Mouse (Mus musculus) spleen, adult 12 weeks (tissue): Measurements from ENCODE around the gene Tufm.

Experiments used
- DNase-seq: peaks from one replicate; pipeline ENCODE4 v3.0.0; 2022; ENCODE audit warnings: low spot score

The Tufm gene

DNA sequence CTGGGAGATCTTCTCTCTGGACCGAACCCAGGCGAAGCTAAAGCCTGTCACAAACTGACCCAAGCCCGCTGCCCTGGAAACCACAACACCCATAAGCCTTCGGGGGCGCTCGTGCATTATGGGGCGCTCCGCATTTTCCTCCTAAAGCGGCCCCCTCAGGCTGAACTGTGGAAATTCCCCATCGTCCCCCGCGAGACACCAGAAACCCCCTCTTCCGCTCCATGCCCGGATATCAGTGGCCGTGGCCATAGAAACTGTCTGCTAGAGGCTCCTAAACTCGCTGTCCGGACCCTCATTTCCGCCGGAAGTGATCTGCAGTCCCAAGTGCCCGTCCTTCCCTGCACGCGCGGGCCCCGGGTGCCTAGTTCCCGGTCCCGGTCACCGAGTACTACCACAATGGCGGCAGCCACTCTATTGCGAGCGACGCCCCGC, at the start of gene Tufm:
TSS of gene Tufm (plus strand) at position 310 of the 432 bp plus-strand sequence.
- peak; percentile 73 for DNase-seq

DNA sequence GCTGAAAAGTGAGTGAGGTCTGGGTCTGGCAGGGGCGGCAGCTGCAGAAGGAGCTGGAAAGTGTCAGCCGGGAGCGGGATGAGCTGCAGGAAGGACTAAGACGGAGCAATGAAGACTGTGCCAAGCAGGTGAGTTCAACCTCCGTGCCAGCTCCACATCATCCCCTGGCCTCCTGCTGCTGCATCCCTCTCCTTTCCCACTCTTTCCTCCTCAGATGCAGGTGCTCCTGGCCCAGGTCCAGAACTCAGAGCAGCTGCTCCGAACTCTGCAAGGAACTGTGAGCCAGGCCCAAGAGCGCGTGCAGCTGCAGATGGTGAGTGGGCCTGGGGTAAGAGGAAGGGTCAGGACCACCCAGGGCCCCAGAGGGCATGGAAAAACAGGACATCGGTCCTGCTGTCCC, 47.0 kb upstream of the Tufm start:
- DNase-seq, result no peak

DNA sequence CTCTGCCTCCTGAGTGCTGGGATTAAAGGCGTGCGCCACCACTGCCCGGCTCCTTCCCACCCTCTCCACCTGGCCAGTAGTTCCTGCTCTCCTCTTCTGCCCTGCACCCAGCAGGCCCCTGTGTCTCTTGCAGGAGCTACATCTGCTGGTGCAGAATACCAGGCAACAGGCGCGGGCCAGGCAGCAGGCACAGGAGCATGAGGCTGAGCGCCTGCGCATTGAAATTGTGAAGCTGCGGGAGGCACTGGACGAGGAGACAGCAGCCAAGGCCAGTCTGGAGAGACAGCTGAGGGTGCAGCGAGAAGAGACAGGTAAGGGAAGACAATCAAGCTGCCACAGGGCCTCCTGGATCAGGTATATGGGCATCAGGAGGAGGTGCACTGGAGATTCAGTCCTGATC, 43.2 kb upstream of the Tufm start:
- no peak for DNase-seq

DNA sequence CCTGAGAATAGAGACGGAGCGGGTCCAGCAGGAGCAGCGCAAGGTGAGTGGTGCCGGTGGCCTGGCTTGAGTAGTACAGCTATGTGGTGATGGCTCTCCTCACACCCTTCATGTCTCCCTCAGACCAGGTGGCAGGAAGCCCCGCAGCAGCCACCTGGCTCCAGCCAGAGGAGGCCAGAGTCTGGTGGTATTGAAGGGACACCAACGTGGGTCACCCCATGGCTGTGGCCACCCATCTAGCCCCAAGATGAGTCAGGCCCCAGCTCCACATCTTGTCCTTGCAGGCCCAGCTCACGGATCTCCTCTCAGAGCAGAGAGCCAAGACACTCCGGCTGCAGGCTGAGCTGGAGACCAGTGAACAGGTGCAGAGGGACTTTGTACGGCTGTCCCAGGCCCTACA, 42.6 kb upstream of the Tufm start:
- no peak for DNase-seq

DNA sequence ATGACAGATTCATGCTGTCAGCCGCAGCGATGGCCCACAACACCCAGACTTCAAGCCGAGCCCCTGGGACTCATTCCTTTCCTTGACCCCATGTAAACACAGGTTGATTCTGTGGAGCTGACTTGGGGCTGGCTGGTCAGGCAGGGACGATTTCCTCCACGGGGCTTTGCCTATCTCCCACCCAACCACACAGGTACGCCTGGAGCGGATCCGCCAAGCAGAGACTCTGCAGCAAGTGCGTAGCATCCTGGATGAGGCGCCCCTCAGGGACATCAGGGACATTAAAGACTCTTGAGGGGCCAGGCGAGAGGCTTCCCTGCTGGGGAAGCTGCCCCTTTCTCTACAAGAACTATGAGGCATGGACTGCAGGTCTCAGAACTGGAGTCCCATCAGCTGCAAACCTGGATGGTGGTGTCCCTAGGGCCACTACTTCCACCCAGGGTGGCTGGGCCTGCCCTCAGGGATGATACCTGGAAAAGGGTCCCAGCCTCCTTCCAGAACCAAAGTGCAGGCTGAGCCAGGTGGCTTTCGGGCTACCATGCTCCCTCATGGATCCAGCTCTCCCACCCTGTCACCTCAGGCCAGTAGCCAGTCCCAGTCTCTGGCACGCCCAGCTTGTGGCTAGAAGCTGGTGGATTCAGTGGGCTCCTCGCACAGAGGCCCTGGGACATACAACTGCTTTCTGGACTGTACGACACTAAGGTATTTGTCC, 41.9 kb upstream of the Tufm start:
- DNase-seq, result no peak

DNA sequence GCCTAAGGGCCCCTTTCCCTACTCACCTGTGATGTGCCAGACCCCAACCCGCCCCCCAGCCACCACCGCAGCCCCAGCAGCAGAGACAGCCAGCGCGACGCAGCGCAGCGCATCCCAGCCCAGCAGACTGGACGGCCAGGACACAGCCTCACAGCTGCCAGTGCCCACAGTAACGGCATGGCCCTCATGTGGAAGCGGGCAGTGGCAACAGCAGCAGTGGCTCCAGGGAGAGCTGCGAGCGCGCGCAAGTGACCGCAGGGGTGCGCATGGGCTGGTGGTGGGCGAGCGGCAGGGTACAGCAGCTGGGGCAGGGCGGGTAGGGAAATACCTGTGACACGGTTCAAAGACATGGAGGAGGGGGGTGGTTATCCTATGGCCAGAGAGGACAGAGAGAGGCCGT, 40.9 kb upstream of the Tufm start:
- no peak for DNase-seq

DNA sequence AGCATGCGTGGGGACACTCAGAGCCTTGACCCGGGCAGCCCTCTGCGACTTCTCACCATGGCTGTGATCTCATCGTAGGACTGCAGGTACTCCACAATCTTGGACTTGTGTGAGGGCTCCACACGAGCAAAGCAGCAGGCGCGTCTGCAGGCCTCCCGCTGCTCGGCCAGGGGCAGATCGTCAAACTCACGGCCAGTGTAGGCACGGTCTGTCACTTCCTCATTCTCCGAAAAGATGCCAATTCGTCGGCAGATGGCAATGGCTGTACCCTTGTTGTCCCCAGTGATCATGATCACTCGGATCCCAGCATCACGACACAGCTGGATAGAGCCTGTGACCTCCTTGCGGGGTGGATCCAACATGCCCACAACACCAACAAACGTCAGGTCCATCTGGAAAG, 38.7 kb upstream of the Tufm start:
- no peak for DNase-seq

DNA sequence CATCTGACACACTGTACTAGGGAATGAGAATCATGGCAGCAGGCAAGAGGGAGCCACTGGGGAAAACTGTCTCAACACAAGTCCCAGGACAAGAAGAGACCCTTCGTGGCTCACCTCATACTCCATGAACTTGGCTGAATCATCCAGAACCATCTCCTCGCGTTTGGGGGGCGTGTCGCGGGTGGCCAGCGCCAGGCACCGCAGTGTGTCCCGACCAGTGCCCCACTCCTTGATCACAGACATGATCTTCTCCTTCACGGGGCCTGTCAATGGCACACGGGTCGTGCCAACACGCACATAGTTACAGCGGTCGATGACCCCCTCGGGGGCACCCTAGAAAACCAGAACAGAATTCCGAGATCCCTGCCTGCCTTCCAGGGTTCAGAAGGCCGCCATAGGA, 37.2 kb upstream of the Tufm start:
- DNase-seq, result no peak

DNA sequence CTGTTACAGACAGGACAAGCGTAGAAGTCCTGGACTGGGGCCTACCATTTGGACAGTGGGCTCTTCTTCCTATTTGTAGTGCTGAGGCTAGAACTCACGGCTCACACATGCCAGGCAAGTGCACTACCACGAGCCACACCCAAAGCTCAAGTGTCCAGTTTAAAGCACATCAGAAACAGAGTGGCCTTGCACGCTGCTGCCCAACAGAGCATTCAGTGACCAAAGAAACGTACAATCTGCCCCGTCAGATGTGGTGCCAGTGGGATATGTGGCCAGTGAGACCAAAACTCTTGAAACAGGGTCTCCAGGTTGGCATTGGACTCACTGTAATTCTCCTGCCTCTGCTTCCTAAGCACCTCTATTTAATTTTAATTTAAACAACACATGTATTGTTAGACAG, 36.5 kb upstream of the Tufm start:
- DNase-seq, result no peak

DNA sequence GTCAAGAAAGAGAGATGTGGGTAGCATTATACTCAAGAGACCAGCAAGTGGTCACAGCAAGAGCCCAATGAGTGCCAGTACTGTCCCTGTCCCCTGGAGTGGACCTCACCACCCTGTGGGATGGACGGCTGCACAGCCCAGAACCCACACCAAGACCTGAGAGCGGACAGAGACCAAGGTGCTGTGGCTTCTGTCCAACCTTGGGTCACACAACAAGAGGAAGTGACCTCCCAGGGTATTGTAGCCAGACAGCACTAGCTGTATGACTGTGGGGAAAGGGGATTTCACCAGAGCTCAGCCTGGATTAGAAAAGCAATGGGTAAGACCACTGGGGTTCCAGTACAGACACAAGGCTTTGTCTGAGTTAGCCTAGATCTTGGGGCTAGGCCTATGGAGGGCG, 34.9 kb upstream of the Tufm start:
- DNase-seq, result no peak

DNA sequence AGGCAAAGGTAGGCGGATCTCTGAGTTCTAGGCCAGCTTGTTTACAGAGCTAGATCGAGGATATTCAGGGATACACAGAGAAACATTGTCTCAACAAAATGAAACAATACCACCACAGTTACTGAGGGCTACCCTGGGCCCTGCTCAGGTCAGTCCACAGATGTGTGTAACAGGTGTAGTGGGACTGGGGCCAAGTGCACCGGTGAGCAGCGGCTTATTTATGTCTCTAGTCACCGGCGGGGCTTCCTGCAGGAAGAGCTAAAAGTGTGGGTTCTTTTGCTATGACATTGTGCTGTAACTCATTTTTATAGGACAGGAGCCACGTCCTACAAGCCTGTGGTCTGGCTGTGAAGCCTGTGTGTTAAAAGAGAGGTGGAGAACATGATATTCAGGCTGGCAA, 33.3 kb upstream of the Tufm start:
- DNase-seq, result no peak

DNA sequence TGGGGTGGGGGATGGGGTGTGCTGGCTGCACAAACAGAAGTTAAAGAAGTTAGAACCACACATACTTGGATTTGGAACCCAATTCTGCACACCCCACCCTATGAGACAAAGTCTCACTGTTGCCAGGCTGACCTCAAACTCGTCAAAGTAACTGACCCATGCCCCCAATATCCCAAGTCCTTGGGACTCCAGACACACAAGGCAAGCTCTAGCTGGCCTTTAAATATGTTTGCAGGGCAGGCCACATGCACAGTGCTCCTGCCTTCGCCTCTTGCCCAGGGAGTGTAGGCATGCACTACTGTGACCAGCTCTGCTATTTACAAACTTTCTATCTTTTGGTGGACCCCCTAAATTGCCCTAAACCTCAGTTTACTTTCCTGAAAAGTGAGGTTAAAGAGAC, 31.9 kb upstream of the Tufm start:
- no peak for DNase-seq

DNA sequence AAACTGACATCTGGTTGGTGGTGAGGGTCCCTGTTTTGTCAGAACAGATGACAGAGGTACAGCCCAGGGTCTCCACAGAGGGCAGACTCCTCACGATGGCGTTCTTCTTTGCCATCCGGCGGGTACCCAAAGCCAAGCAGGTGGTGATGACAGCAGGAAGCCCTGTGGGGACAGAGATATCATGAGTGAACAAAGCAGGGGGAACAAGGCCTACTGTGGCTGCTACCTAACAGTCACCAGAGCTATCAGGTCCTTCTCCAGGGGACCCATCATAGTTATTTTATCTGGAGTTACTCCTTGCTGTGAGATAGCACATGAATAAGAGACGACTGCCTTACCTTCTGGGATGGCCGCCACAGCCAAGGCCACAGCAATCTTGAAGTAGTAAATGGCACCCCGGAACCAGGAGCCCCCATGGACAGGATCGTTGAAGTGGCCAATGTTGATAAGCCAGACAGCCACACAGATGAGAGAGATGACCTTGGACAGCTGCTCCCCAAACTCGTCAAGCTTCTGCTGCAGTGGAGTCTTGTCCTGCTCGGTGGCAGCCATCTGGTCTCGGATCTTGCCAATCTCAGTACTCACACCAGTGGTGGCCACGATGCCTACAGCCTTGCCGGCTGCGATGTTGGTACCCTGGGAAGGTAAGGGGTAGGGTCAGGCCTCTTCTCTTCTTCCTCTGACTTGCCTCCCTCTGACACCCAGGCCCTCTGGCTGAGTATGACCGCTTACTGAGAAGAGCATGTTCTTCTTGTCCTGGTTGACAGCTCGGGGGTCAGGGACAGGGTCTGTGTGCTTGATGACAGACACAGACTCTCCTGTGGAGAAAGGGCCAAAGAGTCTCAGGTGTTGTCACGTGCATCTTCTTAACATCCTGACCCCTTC, 30.5 kb upstream of the Tufm start:
- no peak for DNase-seq

DNA sequence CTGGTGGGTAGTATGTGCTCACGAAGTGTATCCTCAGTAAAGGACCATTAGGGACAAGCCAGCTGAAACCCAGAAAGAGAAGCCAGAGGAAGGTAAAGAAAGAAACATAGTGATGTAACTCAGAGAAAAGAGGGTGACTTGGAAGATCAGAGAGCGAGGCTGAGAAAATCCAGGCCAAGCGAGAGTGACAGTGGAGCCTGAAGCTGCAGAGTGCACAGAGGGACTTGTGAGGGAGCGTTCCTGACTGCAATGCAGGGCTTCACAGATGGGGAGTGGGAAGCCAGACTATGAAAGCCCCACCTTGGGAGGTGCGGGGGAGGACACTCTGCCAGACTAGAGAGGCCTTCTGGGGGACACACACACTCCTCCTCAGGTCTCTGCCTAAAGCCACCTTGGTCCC, 28.9 kb upstream of the Tufm start:
- DNase-seq, result no peak

DNA sequence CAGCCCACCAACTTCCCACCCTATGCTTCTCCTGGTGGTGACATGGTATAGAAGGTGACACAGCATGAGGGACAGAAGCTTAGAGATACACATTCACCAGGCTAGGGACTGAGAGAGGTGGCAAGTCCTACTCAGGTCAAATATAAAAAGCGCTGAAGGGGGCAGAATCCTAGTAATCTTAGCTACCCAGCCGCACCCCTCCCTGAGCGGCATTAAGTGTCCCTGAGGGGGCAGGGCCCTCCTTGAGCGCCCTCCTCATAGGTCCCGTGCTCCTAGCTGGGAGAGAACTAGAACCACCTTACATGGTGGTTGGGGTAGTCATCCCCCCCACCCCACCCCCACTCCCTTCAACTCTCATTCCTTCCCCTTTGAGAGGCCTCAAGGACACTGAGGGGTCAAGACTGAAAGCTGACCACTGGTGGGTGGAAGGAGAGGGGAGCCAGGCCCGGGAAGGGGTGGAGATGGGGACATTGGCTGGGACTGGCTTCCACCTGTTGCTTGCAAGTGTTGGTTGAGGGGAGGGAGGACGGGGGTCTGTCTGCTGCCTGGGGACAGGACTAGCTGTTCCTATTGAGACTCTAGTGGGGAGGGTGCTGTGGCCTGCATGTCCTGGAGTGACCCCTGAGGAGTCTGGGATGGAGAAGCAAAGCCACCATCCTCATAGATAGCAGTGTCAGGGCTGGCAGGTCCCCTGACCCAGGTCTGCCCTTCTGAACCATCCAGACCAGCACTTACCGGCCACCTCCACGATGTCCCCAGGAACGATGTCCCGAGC, 28.1 kb upstream of the Tufm start:
- no peak for DNase-seq

DNA sequence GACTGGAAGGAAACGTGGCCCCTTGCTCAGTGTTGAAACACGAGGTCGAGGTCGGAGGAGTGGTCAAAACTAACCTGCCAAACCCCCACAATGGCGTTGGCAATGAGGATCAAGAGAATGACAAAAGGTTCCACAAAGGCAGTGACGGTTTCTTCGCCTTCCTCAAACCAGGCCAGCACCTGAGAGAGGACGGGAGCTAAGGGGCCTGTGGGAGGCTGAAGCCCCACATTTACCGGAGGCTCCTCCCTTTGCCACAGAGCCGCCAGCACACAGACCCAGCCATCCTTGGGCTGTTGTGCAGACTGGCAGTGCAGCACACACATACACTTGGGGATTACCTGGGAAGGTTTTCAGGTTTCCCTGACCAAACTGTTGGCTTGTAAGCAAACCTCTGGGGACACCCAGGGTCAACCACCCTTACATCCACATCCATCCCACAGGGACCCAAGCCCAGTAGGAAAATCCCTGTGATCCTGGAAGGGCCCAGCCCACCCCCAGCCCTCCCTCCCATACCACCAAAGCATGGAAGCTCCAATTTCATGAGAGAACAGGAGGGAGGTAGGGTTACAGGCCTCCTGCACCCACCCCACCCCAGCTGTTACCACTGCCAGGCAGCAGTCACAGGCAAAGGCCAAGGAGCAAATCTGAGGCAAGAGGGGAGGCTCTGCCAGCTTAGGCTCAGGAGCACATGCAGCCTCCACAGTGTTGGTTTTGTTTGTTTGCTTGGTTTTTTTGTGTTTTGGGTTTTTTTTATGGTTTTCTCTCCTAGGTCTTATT, 26.4 kb upstream of the Tufm start:
- no peak for DNase-seq

DNA sequence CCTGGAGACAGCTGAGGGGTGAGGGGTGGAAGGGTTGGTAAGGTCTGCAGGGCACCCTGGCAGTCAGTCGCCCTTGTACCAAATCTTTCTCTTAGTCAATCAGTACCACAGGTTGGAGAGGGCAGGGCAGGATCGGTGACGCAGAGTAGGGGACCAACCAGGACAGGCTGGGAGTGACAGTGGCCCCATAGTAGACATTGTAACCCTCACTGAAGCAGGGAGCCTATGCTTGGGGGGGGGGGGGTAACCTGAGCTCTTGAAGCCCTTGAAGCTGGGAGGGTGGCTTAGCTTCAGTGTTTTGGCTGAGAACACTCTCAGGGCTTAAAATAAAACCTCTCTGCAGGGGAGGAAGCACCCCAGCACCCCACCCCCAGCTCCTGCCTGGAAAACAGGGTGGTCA, 25.5 kb upstream of the Tufm start:
- DNase-seq, result no peak

DNA sequence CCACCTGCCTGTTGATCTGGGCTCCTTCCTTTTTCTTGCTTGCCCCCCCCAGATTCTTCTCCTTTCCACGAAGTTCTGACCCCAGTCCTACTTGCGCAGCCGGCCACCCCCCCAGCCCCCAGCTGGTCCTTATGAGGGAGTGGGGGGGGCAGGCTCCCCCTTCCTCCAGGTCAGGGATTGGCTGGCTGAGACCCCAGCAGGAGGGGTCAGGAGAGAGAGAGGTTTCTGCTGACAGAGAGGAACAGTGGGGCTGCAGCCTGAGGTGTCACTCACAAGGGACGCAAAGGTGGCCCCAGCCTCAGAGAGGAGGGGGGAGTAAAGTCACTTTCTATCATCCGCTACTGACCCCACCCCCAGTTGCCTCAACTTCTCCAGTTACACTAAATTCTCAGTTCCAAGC, 24.2 kb upstream of the Tufm start, which contains the start of gene Atp2a1:
TSS of gene Atp2a1 (minus strand) at position 105 of the 400 bp plus-strand sequence.
- no peak for DNase-seq

DNA sequence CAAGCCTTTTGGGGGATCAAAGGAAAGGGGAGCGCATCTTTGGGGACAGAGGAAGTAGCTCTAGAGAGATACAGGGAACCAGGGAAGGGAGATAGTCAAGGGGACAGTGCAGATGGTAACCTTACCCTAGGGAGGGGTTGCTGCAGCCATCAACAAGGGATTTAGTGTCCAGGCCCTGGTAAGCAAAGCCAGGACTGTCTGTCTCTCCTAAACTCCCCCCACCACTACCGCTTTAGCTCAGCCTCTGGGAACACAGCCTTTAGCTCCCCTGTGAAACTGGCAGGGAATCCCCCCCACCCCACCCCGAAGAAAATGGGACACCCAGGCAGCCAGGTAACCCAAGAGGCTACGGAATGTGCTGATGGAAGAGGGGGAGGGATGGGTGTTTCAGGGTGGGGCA, 23.6 kb upstream of the Tufm start:
- no peak for DNase-seq

DNA sequence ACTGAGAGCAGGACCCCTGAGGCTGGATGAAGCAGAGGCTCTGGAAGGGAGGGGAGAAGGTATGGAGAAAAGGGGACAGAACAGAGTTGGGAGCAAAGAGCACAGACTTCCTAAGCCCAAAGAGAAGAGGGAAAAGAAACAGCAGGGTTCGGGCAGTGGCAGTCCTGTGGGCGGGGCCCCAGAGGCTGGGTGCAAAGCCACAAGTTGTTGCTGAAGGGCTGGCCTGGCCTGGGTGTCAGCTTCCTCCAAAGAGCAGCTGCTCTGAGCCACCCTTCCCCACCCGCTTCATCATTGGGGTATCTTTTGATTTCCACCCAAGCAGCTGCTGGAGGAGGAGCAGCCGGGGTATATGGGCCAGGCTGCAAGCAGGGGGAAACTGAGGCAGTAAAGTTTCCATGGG, 23.0 kb upstream of the Tufm start:
- DNase-seq, result no peak

DNA sequence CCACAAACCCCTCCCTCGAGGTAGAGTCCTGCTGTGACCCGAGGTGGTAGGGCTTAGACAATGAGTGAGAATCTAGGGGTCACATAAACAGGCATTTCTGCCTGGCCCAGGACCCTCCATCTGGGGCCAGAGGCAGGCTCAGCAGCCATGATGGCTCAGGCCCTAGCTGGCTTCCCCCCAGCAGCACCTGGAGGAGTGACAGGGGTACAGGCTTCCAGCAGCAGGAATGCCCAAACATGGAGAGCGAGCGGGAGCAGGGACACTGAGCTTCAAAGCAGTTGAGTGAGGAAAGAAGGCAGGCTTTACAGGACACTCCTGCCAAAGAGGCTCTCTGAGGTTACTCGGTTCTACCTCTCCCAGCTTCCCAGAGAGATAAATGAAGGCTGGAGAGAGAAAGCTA, 22.3 kb upstream of the Tufm start:
- no peak for DNase-seq
